ENCODE assay signal across 9 mouse cellular contexts in the genomic region with DNA sequence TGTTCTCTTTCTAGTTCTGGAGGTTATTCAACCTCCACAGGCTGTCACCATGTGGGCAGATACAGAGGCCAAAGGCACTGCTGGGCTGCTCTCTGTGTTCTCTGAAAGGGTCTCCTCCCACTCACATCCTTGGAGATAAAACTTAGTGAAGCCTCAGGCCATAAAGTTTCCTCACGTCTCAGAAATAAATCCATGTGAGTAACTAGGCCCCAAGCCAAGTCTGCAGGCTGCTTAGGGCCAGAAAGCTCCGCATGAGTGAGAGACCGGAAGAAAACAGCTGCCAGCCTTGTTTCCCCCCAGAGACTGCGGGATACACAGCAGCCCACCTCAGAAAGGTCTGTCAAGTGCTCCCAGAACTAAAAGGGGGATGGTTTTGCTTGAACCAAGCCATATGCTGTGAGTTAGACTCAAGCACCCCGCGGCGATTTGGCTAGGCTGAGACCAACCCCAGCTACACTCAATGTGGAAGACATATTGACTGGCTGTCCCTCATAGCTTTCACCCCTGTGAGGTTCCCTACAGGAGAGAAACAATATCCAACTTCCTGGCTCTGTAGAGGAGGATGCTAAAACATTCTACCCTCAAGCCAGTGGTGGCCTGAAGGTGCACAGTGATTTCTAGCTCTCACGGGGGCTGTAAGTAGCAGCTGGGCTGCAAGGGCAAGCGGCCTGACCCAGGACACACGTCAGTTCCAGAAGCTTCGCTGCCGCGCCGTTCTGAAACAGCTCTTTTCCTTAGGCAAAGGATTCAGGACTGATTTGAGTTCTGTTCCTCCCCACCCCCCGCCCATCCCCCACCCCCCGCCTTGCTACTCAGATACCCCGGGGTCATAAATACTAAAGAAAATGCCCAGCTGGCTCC. TPM values are rescaled to one million over a fixed set of nuclear protein-coding genes. Genes with fewer than 3 reads are reported as not detected.
DNase-seq lines count a peak whose midpoint lies in the region; ATAC-seq and TF ChIP-seq lines count a peak whose summit lies in the region.
"Had no signal": no experiment of that assay in that cellular context is flagged by ENCODE, and none has a peak within 500 bp of the region (broad histone marks: within the 10 kb centered on the region; RNA-seq: fewer than 3 reads in every experiment).

No protein-coding gene starts in this region.

- H3K4me2 ChIP-seq in embryonic facial prominence, embryonic 12.5 days (replicated peaks) = no peak overlapping the region
- H3K4me2 ChIP-seq in embryonic facial prominence, embryonic 14.5 days (ENCODE audit: low read depth, low read length) = peak overlapping the region; percentile 7; the same call in 1 of the 2 replicates
- no peak overlapping the region for H3K4me2 ChIP-seq in neural tube, embryonic 13.5 days
- H3K4me2 ChIP-seq in midbrain, embryonic 15.5 days = no peak overlapping the region

- no peak for DNase-seq in embryonic facial prominence, embryonic 10.5 days (ENCODE audit: low spot score)
- DNase-seq in 3T3-L1 (ENCODE audit: low read depth, low spot score) = peak; percentile 95
- DNase-seq in embryonic facial prominence, embryonic 14.5 days (ENCODE audit: low spot score) = peak; percentile 92
- DNase-seq in kidney, adult 2 months = peak; percentile 84
- DNase-seq in thymus, postnatal 0 days (ENCODE audit: low spot score) = no peak

- TF ChIP-seq POLR2A in kidney, adult 2 months (IDR thresholded peaks at IDR 0.05; ENCODE audit: low read depth, low read length) = no peak

- 63% methylated on average over 17 of the region's 17 CpGs for WGBS in embryonic facial prominence, embryonic 12.5 days
- WGBS in embryonic facial prominence, embryonic 10.5 days = 81% methylated on average over 17 of the region's 17 CpGs
- 47% methylated on average over 17 of the region's 17 CpGs for WGBS in embryonic facial prominence, embryonic 14.5 days
- WGBS in kidney, adult 2 months = 38% methylated on average over 17 of the region's 17 CpGs
- WGBS in neural tube, embryonic 13.5 days = 47% methylated on average over 17 of the region's 17 CpGs
- whole genome bisulfite sequencing in midbrain, embryonic 15.5 days = 79% methylated on average over 17 of the region's 17 CpGs

- H3K27me3 ChIP-seq in embryonic facial prominence, embryonic 12.5 days = no peaks in the 10 kb centered on the region
- no peaks in the 10 kb centered on the region for H3K27me3 ChIP-seq in embryonic facial prominence, embryonic 10.5 days (replicated peaks; ENCODE audit: low read depth, poor library complexity, severe bottlenecking)
- no peaks in the 10 kb centered on the region for H3K27me3 ChIP-seq in embryonic facial prominence, embryonic 14.5 days (replicated peaks; ENCODE audit: control insufficient read depth, insufficient read depth, low read length)
- H3K27me3 ChIP-seq in kidney, adult 2 months (replicated peaks; ENCODE audit: control insufficient read depth, insufficient read depth, low read length) = no peaks in the 10 kb centered on the region
- no peaks in the 10 kb centered on the region for H3K27me3 ChIP-seq in neural tube, embryonic 13.5 days
- H3K27me3 ChIP-seq in midbrain, embryonic 15.5 days (replicated peaks) = no peaks in the 10 kb centered on the region

- peaks cover 6% of the 10 kb centered on the region; the same call in 1 of the 2 replicates for H3K4me1 ChIP-seq in embryonic facial prominence, embryonic 12.5 days
- H3K4me1 ChIP-seq in embryonic facial prominence, embryonic 10.5 days = peaks cover 9% of the 10 kb centered on the region
- H3K4me1 ChIP-seq in embryonic facial prominence, embryonic 14.5 days (ENCODE audit: control insufficient read depth, insufficient read depth, low read length) = peaks cover 11% of the 10 kb centered on the region
- H3K4me1 ChIP-seq in kidney, adult 2 months (ENCODE audit: control insufficient read depth, insufficient read depth, low read length) = peaks cover 6% of the 10 kb centered on the region
- H3K4me1 ChIP-seq in neural tube, embryonic 13.5 days (replicated peaks) = peaks cover 14% of the 10 kb centered on the region
- H3K4me1 ChIP-seq in midbrain, embryonic 15.5 days = no peaks in the 10 kb centered on the region

- ATAC-seq in embryonic facial prominence, embryonic 12.5 days (ENCODE audit: insufficient number of reproducible peaks, insufficient read depth, low FRiP score, low TSS enrichment) = no peak
- ATAC-seq in embryonic facial prominence, embryonic 14.5 days (ENCODE audit: low read depth) = peak; percentile 84
- ATAC-seq in neural tube, embryonic 13.5 days (ENCODE audit: low read depth) = peak; percentile 88
- ATAC-seq in midbrain, embryonic 15.5 days (replicated peaks) = no peak

- TF ChIP-seq CTCF in kidney, adult 2 months (conservative IDR thresholded peaks at IDR 0.05; ENCODE audit: insufficient read depth, insufficient read length, low read depth, low read length) = no peak

- no peak overlapping the region for H3K4me3 ChIP-seq in embryonic facial prominence, embryonic 12.5 days
- H3K4me3 ChIP-seq in embryonic facial prominence, embryonic 10.5 days = no peak overlapping the region
- H3K4me3 ChIP-seq in embryonic facial prominence, embryonic 14.5 days (ENCODE audit: low read depth, low read length) = no peak overlapping the region
- peak overlapping the region; percentile 27; the same call in 1 of the 2 replicates for H3K4me3 ChIP-seq in kidney, adult 2 months (ENCODE audit: insufficient read depth, low read depth, low read length)
- H3K4me3 ChIP-seq in neural tube, embryonic 13.5 days = no peak overlapping the region
- H3K4me3 ChIP-seq in midbrain, embryonic 15.5 days = no peak overlapping the region

- H3K9me3 ChIP-seq in embryonic facial prominence, embryonic 12.5 days = no peaks in the 10 kb centered on the region
- H3K9me3 ChIP-seq in embryonic facial prominence, embryonic 10.5 days = no peaks in the 10 kb centered on the region
- H3K9me3 ChIP-seq in embryonic facial prominence, embryonic 14.5 days (ENCODE audit: control insufficient read depth, low read length) = no peaks in the 10 kb centered on the region
- H3K9me3 ChIP-seq in neural tube, embryonic 13.5 days = no peaks in the 10 kb centered on the region
- no peaks in the 10 kb centered on the region for H3K9me3 ChIP-seq in midbrain, embryonic 15.5 days

- peak overlapping the region; percentile 17; the same call in 1 of the 2 replicates for H3K27ac ChIP-seq in embryonic facial prominence, embryonic 12.5 days
- no peak overlapping the region for H3K27ac ChIP-seq in embryonic facial prominence, embryonic 10.5 days (replicated peaks)
- peak overlapping the region; percentile 74; the same call in 1 of the 2 replicates for H3K27ac ChIP-seq in embryonic facial prominence, embryonic 14.5 days (replicated peaks; ENCODE audit: low read depth, low read length)
- peak overlapping the region; percentile 40; the same call in 1 of the 2 replicates for H3K27ac ChIP-seq in kidney, adult 2 months (ENCODE audit: insufficient read depth, low read depth, low read length)
- H3K27ac ChIP-seq in neural tube, embryonic 13.5 days (replicated peaks) = no peak overlapping the region; the same call in 1 of the 2 replicates
- H3K27ac ChIP-seq in midbrain, embryonic 15.5 days = no peak overlapping the region

- no peaks in the 10 kb centered on the region for H3K36me3 ChIP-seq in embryonic facial prominence, embryonic 12.5 days
- H3K36me3 ChIP-seq in embryonic facial prominence, embryonic 10.5 days (replicated peaks) = no peaks in the 10 kb centered on the region
- no peaks in the 10 kb centered on the region for H3K36me3 ChIP-seq in embryonic facial prominence, embryonic 14.5 days (ENCODE audit: control insufficient read depth, insufficient read depth, low read length)
- no peaks in the 10 kb centered on the region for H3K36me3 ChIP-seq in kidney, adult 2 months (ENCODE audit: control insufficient read depth, insufficient read depth, low read length)
- no peaks in the 10 kb centered on the region for H3K36me3 ChIP-seq in neural tube, embryonic 13.5 days
- no peaks in the 10 kb centered on the region for H3K36me3 ChIP-seq in midbrain, embryonic 15.5 days (replicated peaks)

- H3K9ac ChIP-seq in embryonic facial prominence, embryonic 12.5 days = no peak overlapping the region
- H3K9ac ChIP-seq in embryonic facial prominence, embryonic 14.5 days (ENCODE audit: low read depth, low read length) = no peak overlapping the region
- H3K9ac ChIP-seq in neural tube, embryonic 13.5 days = no peak overlapping the region
- H3K9ac ChIP-seq in midbrain, embryonic 15.5 days = no peak overlapping the region

RNA-seq across cellular contexts. Expression of gene Tnks2, which starts 43.9 kb away (rescaled TPM):
- 81.8 and 82.8 TPM in 2 replicates for polyA plus RNA-seq in embryonic facial prominence, embryonic 12.5 days (2016; fragmentation: Nextera tagmentation; extraction: Ambion mirVana)
- polyA plus RNA-seq in embryonic facial prominence, embryonic 10.5 days (2016; fragmentation: Nextera tagmentation; extraction: Ambion mirVana) = 60.3 and 62.4 TPM in 2 replicates
- polyA plus RNA-seq in embryonic facial prominence, embryonic 14.5 days (2014; fragmentation: Nextera tagmentation; extraction: Ambion mirVana) = 76.7 and 79.5 TPM in 2 replicates
- 19.2 and 24.8 TPM in 2 replicates for polyA plus RNA-seq in kidney, adult 2 months (2012; rRNA removed)
- 48.4 and 53.2 TPM in 2 replicates for polyA plus RNA-seq in neural tube, embryonic 13.5 days (2015; fragmentation: Nextera tagmentation; extraction: Ambion mirVana)
- polyA plus RNA-seq in thymus, postnatal 0 days (2015; fragmentation: Nextera tagmentation; extraction: Ambion mirVana) = 32.4 and 37.2 TPM in 2 replicates
- polyA plus RNA-seq in midbrain, embryonic 15.5 days (2015; fragmentation: Nextera tagmentation; extraction: Ambion mirVana) = 50.9 and 51.2 TPM in 2 replicates

RNA-seq across cellular contexts. Expression of gene Ppp1r3c, which starts 53.6 kb away (rescaled TPM):
- polyA plus RNA-seq in embryonic facial prominence, embryonic 12.5 days (2016; fragmentation: Nextera tagmentation; extraction: Ambion mirVana) = 5.9 and 6.2 TPM in 2 replicates
- 1.8 and 2.2 TPM in 2 replicates for polyA plus RNA-seq in embryonic facial prominence, embryonic 10.5 days (2016; fragmentation: Nextera tagmentation; extraction: Ambion mirVana)
- polyA plus RNA-seq in embryonic facial prominence, embryonic 14.5 days (2014; fragmentation: Nextera tagmentation; extraction: Ambion mirVana) = 20.9 and 23.7 TPM in 2 replicates
- polyA plus RNA-seq in kidney, adult 2 months (2012; rRNA removed) = 3.0 and 4.6 TPM in 2 replicates
- polyA plus RNA-seq in neural tube, embryonic 13.5 days (2015; fragmentation: Nextera tagmentation; extraction: Ambion mirVana) = 9.6 and 10.2 TPM in 2 replicates
- polyA plus RNA-seq in thymus, postnatal 0 days (2015; fragmentation: Nextera tagmentation; extraction: Ambion mirVana) = 2.1 TPM in 2 replicates
- 15.6 and 17.3 TPM in 2 replicates for polyA plus RNA-seq in midbrain, embryonic 15.5 days (2015; fragmentation: Nextera tagmentation; extraction: Ambion mirVana)
- polyA plus RNA-seq: C2C12 had no signal

Comparison
In these comparisons a context has a peak if more than half of its experiments do, and no peak if none do; other contexts are left out.
1. ATAC-seq: peak in embryonic facial prominence, embryonic 14.5 days (single experiment) and neural tube, embryonic 13.5 days (single experiment); none in embryonic facial prominence, embryonic 12.5 days (single experiment) and midbrain, embryonic 15.5 days (single experiment).
2. H3K27ac ChIP-seq: peak in embryonic facial prominence, embryonic 12.5 days (single experiment), embryonic facial prominence, embryonic 14.5 days (single experiment) and kidney, adult 2 months (single experiment); none in embryonic facial prominence, embryonic 10.5 days (single experiment), neural tube, embryonic 13.5 days (single experiment) and midbrain, embryonic 15.5 days (single experiment).
3. DNase-seq: peak in 3T3-L1 (single experiment), embryonic facial prominence, embryonic 14.5 days (single experiment) and kidney, adult 2 months (single experiment); none in embryonic facial prominence, embryonic 10.5 days (single experiment) and thymus, postnatal 0 days (single experiment).